Mouse (Mus musculus): Measurements from ENCODE around the gene Phc3.
A peak's percentile ranks its signal among the peaks of the same experiment; 100 is the strongest.

Phc3 gene

GRCm38 (mm10) chr3:30969104-30969581 lies at the start of gene Phc3:
Gene Phc3 (minus strand): TSS chr3:30969415.
- DNase-seq (ENCODE audit: low read depth, low spot score): peak; percentile 94

DNA sequence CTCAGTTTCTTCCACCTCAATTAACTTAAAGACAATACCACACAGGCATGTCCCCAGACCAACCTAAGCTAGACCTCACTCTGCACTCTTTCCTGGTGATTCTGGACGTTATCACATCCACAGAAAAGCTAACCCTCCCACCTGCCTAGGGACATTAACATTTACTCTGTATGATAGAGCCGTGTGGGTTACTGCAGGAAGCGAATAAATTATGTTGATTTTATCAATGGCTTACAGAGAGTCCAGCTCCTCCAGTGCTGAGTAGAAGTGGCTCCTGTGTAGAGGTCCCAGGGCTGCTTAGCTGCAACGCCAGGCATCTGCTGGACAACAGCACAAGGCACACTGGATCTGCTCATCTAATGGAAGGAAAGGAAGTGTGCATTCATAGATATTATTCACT lies 48.4 kb upstream of the Phc3 start:
- DNase-seq (ENCODE audit: low read depth, low spot score): no peak

DNA sequence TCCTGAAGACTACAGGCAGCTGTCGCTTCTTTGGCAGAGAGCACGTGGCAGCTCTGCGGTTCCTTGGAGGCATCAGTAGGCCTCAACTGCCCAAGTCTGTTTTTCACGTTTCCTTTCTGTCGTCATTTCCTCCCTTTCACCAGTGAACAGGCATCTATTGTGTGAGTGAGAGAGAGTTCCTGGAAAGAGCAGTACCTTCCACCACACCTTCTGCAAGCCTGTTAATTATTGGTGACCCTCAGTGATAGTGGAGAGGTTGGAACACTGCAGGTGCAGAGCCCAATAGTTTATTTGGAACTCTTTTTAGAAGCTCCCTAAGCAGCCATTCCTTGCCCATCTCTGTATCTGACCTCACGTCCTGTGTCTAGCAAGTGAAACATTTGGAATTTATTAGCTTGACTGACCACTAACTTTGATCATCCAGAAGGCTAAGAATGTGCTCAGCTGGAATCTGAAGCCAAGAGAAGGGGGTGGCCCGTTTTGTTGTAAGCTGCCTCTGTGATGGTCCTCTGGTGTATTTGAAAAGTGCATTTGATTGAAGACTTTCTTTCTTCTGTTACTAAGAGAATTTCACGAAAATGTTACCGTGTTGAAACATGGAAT lies 47.5 kb upstream of the Phc3 start:
- DNase-seq (ENCODE audit: low read depth, low spot score): no peak

DNA sequence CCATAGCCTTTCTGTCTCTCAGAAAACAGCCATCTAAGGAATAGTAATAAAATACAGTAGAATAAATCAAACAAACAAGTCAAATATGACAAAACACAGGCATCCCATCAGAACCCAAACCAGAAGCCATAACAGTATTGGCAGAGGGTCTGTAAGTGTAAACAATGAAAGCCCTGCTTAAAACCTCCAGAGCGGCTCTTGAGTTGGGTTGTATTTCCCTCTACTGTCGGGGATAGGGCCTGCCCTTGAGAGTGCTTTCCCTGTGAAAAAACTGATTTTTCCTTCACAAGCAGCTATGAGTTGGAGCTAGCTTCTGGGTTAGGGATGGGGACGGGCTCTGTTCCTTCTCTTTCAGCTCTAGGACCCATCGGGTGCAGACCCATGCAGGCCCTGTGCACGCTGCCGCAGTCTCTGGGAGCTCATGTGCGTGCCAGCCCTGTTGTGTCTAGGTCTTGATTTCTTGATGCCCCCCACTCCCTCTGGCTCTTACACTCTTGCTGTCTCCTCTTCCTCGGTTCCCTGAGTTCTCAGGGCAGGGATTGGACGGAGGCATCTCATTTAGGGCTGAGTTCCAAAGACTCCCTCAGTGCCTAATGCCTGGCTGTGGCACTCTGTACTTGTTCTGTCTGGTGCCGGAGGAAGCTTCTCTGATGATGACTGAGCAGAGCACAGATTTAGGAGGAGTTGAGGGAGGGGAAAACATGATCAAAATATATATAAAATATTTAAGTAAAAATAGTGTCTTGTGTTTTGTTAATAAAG lies 46.6 kb upstream of the Phc3 start:
- DNase-seq (ENCODE audit: low read depth, low spot score): no peak

DNA sequence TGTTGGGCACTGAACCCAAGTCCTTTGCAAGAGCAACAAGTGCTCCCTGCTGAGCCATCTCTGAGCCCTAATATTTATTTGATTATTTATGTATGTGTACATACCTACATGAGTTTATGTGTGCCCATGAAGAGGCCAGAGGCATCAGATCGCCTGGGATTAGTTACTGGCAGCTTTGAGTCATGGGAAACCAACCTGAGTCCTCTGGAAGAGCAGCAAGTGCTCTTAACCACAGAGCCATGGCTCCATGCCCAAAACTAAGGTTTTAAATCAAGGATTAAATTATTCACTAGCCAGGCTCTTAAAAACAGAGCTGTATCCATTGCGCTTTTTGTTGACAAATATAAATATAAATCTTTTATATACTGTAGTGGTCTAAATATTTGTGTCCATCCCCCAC lies 45.2 kb upstream of the Phc3 start:
- DNase-seq (ENCODE audit: low read depth, low spot score): peak; percentile 25

DNA sequence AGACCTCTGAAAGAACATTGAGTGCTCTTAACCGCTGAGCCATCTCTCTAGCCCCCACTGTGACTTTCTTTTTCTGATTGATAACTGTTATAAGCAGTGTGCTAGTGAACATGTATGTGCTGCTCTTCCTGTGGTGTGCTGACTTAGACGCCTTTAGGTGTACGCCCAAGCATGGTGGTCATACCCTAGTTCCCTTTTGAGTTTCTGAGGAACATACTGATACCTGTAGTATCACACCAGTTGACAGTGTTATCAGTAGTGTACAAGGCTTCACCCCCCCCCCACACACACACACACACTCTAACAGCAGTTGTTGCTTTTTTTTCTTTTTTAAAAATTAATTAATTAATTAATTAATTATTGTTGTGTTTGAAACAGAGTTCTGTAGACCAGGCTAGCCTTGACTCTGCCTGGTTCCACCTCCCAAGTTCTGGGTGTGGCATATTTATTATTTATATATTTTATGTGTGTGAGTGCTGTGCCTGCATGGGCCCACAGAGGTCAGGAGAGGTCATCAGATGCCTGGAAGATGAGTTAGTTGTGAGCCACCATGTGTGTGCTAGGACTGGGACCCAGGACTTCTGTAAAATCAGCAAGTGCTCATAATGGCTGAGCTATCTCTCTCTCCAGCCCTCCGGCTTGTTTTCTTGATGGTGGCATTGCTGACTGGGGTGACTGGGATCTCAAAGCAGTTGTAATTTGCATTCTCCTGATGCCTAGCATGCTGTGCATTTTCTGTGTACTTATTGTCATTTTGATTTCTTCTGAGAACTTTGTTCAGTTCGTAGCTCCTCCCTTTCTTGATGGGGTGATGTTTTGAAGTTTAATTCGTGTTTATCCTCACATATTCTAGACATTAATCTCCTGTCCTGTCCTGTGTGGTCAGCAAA lies 35.4 kb upstream of the Phc3 start:
- no peak for DNase-seq (ENCODE audit: low read depth, low spot score)

GRCm38 (mm10) chr3:31001048-31001676 lies 31.9 kb upstream of the Phc3 start:
- DNase-seq (ENCODE audit: low read depth, low spot score): no peak

DNA sequence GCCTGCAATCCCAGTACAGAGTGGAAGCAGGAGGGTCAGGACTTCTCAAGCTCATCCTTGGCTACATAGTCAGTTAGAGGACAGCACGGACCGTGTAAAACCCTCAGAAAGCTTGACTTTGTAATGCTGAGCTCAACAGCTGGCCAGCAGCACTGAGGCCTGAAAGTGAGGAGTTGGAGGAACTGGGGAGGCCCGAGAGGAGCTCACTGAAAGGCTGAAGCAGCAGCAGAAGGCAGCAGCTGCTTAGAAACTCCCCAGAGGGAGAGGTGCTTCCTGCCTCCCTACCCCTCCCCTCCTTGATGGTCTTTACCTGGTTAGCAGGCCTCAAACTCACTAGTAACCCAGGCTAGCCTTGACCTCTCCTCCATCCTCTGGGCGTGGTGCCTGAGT lies 30.8 kb upstream of the Phc3 start:
- DNase-seq (ENCODE audit: low read depth, low spot score): no peak

- no peak for DNase-seq (ENCODE audit: low read depth, low spot score)
Measured at GRCm38 (mm10) chr3:30999401-31000017, 30.3 kb upstream of the Phc3 start.

DNA sequence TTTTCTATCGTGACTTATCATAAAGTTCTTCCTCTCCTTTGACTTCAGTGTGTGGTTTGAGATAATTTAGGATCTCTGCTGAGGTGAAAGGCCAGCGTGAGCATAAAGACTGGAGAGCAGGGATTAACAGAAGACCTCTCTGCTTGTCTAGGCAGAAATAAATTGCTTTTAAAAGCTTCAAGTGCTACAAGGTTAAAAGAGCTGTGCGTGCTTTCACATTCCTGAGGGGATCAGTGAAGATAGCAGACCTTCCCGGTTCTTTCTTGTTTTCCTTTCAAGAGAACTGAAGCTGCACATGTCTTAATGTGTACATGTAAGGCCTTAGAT lies 27.4 kb upstream of the Phc3 start:
- no peak for DNase-seq (ENCODE audit: low read depth, low spot score)

DNA sequence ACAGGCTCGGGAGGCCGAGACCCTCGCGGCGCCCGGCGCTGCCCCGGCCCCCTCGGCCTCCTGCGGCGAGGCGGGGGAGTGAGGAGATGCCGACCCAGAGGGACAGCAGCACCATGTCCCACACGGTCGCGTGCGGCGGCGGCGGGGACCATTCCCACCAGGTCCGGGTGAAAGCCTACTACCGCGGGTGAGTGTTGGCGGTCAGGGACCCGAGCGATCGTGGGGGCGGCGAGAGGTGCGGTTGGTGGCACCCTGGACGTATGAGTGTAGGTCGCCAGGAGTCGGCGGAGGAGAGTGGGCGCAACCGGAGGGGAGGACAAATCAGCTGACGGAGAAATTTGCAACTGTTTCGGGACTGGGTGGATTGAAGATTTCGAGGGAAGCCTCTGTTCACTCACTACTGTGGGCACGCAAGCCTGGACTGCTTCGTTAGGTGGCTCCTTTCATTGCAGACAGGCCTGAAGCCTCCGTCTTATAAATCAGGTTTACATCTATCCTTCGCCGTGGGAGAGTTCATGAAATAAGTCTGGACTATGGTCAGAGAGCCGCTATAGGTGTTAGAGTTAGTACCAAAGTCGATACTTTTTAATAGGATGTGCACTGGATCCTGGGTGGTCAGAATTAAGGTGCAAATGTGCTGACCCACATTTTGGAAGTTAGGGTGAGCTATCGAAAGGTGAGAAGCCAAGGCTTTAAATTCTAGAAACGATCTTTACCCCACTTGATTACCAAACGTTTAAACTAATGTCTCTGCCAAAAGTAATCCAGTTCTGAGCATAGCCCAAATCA lies 26.9 kb upstream of the Phc3 start:
- DNase-seq (ENCODE audit: low read depth, low spot score): no peak

GRCm38 (mm10) chr3:30995283-30995898 lies 26.2 kb upstream of the Phc3 start, which contains the start of gene Prkci:
Gene Prkci (plus strand): TSS chr3:30995747.
- DNase-seq (ENCODE audit: low read depth, low spot score): peak; percentile 87

- DNase-seq (ENCODE audit: low read depth, low spot score): no peak
Measured at GRCm38 (mm10) chr3:30994859-30995258, 25.6 kb upstream of the Phc3 start.

DNA sequence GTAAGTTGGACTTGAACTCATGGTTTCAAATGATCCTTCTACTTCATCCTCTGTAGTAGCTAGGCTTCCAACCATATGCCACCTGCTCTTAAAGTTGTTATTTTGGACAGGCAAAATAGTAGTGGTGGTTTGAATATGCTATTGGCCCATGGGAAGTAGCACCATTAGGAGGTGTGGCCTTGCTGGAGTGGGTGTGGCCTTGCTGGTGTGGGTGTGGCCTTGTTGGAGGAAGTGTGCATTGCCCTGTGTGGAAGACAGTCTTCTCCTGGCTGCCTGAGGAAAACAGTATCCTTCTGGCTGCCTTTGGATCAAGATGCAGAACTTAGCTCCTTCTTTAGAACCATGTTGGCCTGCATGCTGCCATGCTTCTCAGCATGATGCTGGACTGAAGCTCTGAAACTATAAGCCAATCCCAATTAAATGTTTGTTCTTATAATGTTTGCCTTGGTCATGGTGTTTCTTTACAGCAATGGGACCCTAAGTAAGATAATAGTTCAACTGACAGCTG lies 23.9 kb upstream of the Phc3 start:
- no peak for DNase-seq (ENCODE audit: low read depth, low spot score)

DNA sequence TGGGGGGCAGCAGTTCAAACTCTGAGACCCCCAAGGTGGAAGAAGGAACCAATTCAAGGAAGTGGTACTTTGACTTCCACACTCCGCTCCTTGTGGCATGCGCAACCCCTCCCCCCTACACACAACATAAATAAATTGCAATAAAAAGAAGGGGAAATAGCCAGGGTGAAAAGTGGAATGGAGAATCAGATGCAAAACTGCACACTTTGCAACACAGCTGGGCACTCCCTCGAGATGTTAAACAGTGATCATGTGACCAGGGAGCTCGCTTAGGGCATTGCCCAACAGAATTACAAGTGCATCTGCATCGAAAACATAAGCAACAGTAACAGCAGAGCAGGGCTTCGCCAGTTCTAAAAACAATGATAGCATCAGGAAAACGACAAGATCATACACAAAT lies 22.9 kb upstream of the Phc3 start:
- no peak for DNase-seq (ENCODE audit: low read depth, low spot score)

DNA sequence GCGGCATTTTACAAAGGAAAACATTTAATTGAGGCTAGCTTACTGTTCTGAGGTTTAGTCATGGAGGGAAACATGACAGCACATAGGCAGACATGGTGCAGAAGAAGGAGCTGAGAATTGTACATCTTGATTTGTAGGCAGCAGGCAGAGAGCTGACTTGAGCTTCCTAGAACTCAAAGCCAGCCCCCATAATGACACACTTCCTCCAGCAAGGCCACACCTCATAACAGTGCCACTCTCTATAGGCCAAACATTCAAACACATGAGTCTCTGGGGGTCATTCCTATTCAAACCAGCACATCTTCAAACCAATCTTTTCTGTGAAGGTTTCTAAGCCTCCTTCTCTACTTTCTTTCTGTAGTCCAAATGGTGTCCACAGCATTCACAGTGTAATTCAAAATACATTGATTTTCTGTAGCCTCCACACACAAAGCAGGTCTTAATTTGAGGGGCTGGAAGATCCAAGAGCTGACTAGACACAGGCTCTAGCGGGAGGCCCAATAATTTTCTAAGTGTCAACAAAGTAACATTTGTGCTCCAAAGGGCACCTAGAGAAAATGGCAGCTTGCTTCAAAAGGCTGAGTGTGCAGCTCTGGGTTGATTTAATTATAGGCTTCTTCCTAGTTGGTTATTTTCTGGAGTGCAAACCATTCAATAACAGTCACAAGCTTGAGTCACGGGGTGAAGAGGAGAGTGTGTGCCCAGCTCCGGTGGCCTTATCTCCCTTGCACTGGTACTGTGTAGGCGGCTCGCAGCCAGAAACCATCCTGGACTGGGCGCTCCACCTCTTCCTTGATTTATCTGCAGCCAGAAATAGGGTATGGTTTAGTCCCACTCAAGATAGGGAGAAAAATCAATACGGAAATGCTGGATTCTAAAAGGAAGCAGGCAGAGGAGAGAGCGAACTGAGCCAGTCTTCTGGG lies 18.4 kb upstream of the Phc3 start:
- DNase-seq (ENCODE audit: low read depth, low spot score): no peak

DNA sequence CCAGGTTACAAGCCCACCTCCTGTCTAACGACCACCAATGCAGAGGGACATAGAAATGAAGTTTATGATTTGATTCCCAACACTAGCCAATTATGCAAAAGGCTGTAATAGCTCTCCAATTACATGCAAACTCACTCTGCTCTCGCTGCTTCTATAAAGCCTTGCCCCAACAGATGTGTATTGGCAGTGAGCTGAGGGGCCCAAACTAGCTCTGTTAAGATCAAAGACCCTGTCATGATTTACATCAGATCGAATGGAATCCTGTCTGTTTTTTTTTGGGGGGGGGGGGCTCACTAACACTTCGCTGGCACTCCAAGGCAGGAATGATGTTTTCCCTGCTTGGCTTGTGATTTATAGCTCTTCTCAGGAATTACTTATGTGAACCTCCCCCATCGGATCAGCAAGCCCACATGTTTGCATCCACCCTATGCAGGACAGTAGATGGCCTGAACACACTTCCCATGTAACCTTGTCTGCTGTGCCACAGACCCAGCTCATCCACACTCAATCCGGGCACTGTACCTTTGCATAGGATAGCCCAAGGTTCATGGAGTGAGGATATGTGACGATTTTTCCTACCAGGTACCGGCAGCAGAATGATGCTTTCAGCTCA lies 13.8 kb upstream of the Phc3 start:
- no peak for DNase-seq (ENCODE audit: low read depth, low spot score)

DNA sequence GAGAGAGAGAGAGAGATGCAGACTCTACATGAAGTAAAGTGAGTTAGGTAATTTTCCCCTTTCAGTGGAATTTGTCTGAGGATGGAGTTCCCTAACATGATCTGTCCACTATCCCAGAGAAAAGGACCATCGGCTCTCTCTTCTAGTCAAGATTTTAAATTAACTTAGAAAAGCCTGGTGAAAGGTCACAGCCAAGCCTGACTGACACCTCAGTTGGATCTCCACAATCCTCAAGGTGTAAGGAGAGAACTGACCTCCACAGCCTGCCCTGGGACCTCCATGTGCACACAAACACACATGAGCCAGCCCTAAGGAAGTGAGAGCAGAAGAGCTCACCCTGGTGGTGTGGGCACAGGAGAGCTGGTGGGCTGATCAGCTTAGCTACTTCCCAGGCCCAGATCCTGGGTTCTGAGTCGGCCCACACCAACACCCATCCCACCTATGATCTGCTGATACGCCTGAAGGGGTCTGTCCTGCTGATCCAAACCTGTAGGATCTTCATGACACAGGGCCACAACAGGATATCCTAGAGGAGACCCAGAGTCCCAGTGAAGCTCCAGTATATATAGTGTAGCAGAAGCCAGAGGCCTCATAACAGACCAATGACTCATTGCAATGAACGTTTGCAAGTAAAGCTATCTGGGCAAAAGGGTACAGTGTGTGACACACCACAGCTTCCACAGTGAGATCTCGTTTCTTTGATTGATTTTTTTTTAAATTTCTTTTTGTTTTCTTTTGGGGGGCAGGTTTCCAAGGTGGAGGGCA lies 12.6 kb upstream of the Phc3 start:
- no peak for DNase-seq (ENCODE audit: low read depth, low spot score)

All from skeletal muscle tissue, adult 2 months (tissue).